Mouse (Mus musculus): ENCODE data around the gene Tenm2.

- TF ChIP-seq CTCF (IDR thresholded peaks at IDR 0.05 in 2 of 3, conservative IDR thresholded peaks at IDR 0.05 in 1 of 3; ENCODE audit: control insufficient read depth in 1 of 3, insufficient read depth in 1 of 3, low read depth in 2 of 3, low read length in 3 of 3, poor library complexity in 1 of 3, severe bottlenecking in 1 of 3) (no peak), MAZ (IDR thresholded peaks at IDR 0.05; ENCODE audit: low read depth, low read length) (no peak), GATA1 (IDR thresholded peaks at IDR 0.05; ENCODE audit: low read depth, low read length) (no peak), POLR2A (IDR thresholded peaks at IDR 0.05; ENCODE audit: control insufficient read depth in 1 of 2, insufficient read depth in 1 of 2, low read depth in 1 of 2, low read length in 2 of 2, poor library complexity in 1 of 2) (no peak), CHD2 (IDR thresholded peaks at IDR 0.05; ENCODE audit: low read length) (no peak), ELF1 (IDR thresholded peaks at IDR 0.05; ENCODE audit: low read depth, low read length) (no peak), RCOR1 (IDR thresholded peaks at IDR 0.05; ENCODE audit: low read depth, low read length) (no peak), NRF1 (IDR thresholded peaks at IDR 0.05; ENCODE audit: insufficient read depth, low read depth, low read length, poor library complexity, severe bottlenecking) (no peak), USF1 (IDR thresholded peaks at IDR 0.05; ENCODE audit: low read depth, low read length) (no peak)
Observed at GRCm38 (mm10) chr11:36870548-36870947, 365.2 kb downstream of the Tenm2 start.

Data from MEL (cell line).